Mouse (Mus musculus): ENCODE measurements around the gene Ip6k2.

DNA sequence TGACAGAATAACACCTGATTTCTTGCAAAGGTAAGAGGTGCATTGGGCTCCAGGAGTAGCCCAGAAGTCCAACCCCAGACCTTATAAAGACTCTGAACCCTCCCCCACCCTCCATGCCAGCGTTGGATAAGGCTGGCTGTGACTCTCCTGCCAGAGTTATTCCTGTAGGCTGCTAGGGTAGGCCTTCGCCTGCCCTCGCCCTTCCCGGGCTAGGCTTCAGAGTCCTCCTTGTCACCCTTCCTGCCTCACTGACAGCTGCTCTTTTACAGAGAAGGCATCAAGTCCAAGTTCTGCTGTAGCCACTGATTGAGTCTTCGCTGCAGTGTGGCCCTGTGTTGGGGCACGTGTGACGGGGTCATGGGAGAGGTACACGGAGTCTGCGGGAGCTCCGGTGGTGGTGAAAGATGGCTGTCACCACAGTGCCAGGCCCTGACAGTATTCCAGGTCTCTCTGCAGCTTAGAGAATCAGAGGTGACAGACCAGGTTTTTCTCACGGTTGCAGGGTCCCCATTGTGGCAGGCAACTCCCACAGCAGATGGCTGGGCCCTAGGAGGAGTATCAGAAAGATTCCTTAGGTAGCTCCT lies 34.9 kb upstream of the Ip6k2 start:
- TF ChIP-seq CTCF (IDR thresholded peaks at IDR 0.05; ENCODE audit: low read depth) (no peak), EP300 (IDR thresholded peaks at IDR 0.05; ENCODE audit: low read depth) (no peak)

Data from heart, postnatal 0 days (tissue).